Mouse (Mus musculus) liver, adult 2 months (tissue): ENCODE data around the gene Hist1h2bj. TPM values are rescaled to one million over a fixed set of nuclear protein-coding genes. Genes with fewer than 3 reads are reported as not detected.

ENCODE experiments used
- DNase-seq: peaks from one replicate; pipeline ENCODE4 v3.0.0-alpha.2; 2011; ENCODE audit warnings: low read depth, low spot score; ENCODE audit errors: extremely low read depth
- H3K27ac ChIP-seq: fragments of 200-500 bp; replicated peaks from 2 replicates; pipeline ENCODE4 v1.5.1; 2012; ENCODE audit warnings: low read depth, mild to moderate bottlenecking, control low read depth, inconsistent platforms, low read length; ENCODE audit not compliant: insufficient read depth
- H3K27me3 ChIP-seq: fragments of 200-500 bp; 2 replicates; pipeline ENCODE4 v1.6.1; 2012; ENCODE audit warnings: mild to moderate bottlenecking, moderate library complexity, low read length, inconsistent platforms; ENCODE audit not compliant: control insufficient read depth, insufficient read depth
- H3K36me3 ChIP-seq: fragments of 200-500 bp; 2 replicates; pipeline ENCODE4 v1.6.1; 2012; ENCODE audit warnings: low read length, inconsistent platforms; ENCODE audit not compliant: control insufficient read depth, insufficient read depth
- H3K4me1 ChIP-seq: fragments of 200-500 bp; 2 replicates; pipeline ENCODE4 v1.6.1; 2011; ENCODE audit warnings: low read length; ENCODE audit not compliant: control insufficient read depth, insufficient read depth
- H3K4me3 ChIP-seq: fragments of 200-500 bp; 2 replicates; pipeline ENCODE4 v1.5.1; 2011; ENCODE audit warnings: low read depth, mild to moderate bottlenecking, control low read depth, low read length, moderate library complexity; ENCODE audit not compliant: insufficient read depth
- H3K79me2 ChIP-seq: fragments of 200-500 bp; 2 replicates; pipeline ENCODE4 v1.6.1; 2012; ENCODE audit warnings: inconsistent platforms, mild to moderate bottlenecking, low read length, moderate library complexity; ENCODE audit not compliant: control insufficient read depth, insufficient read depth
- H3K9ac ChIP-seq: fragments of 200-500 bp; 2 replicates; pipeline ENCODE4 v1.6.1; 2012; ENCODE audit warnings: low read depth, mild to moderate bottlenecking, control low read depth, inconsistent platforms, low read length
- CTCF ChIP-seq: fragments of 200-500 bp; IDR thresholded peaks from 2 replicates; pipeline ENCODE4 v1.5.1; 2011; ENCODE audit warnings: low read depth, low read length, control low read depth
- POLR2A ChIP-seq: fragments of 200-500 bp; IDR thresholded peaks from 2 replicates; pipeline ENCODE4 v1.6.1; 2011; ENCODE audit warnings: low read length, control low read depth; ENCODE audit not compliant: insufficient read depth; ENCODE audit errors: extremely low read depth
- WGBS: fragments of 180-500 bp; shearing (Covaris S2); methylation state at CpG from one replicate; pipeline ENCODE4 v1.1.7; 2018; 5-methylcytosine and 5-hydroxymethylcytosine counted together
- polyA plus RNA-seq: library from polyadenylated mRNA; depleted of rRNA; stranded (reverse); fragments of >200 nt; gene quantifications from 2 replicates; pipeline ENCODE4 v1.2.3, GENCODE M21; 2012
- total RNA-seq: library from RNA; depleted of rRNA; stranded (reverse); fragments of >200 nt; gene quantifications from 2 replicates; pipeline ENCODE4 v1.2.3, GENCODE M21; 2014

Hist1h2bj gene
- total and polyA plus RNA-seq, 2 experiments = 10.7 TPM; not detected in 1

DNA sequence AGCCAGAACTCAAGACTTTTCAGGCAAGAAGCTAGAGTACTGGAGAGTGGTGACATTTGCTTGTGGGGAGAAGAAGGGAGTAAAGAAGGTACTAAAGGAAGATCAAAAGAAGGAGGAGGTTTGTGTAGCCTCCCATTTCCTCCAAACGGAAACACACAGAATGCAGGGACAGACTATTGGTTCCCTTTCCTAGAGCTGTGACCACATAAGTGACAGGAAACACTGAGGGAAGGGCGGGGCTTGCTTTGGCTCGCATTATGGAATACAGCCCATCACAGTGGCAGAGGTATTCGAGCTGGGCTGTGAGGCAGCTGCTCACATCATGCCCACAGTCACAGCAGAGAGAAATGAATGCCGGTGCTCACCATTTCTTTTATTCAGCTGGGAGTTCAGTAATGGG is 41.2 kb upstream of the Hist1h2bj start:
- DNase-seq = no peak
- no peaks in the 10 kb centered on the region for H3K79me2 ChIP-seq
- H3K27ac ChIP-seq = no peak overlapping the region
- H3K9ac ChIP-seq = no peak overlapping the region
- TF ChIP-seq CTCF (no peak), POLR2A (no peak)
- H3K27me3 ChIP-seq = peaks cover 24% of the 10 kb centered on the region
- H3K36me3 ChIP-seq = no peaks in the 10 kb centered on the region
- H3K4me1 ChIP-seq = peaks cover 5% of the 10 kb centered on the region
- WGBS = 46% methylated on average over 5 of the region's 5 CpGs
- H3K4me3 ChIP-seq = no peak overlapping the region

DNA sequence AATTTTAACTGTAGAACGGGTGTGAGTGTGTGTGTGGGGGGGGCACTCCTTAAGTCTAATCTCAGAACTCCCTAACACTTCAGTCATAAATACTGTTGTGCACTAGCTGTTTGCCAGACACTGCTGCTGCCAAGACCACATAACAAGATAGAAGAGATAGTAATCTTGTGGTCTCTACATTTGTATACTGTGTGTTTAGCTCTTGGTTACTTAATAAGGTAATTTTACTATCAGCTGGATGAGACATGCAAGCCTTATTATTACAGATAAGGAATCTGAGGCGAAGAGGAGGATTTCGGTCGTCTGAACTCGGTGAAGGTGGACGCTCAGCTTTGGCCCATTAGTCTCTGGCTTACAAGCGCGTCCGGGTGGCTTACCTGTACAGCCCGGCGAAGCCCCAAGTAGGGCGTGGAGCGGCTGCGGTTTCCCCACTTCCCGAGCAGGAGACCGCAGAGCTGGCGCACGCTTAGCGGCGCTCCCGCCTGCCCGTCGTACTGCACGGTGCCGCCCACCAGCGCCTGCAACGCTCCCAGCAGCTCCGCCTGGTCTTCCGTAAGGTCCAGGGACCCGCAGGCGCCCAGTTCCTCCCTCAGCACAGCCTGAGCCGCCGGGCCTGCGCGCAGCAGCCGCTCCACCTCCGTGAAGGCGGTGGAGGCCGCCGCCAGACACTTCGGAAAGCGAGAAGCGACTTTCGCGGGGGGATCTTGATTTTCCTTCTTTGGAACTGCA is 37.2 kb upstream of the Hist1h2bj start:
- no peak for TF ChIP-seq CTCF
- DNase-seq = no peak
- Histone ChIP-seq H3K27ac (no peak overlapping the region), H3K4me3 (peak overlapping the region; percentile 51), H3K9ac (0 out of 2 replicates have a peak overlapping the region, but pooled peaks have one; percentile 15), H3K79me2 (no peaks in the 10 kb centered on the region), H3K27me3 (peaks cover 25% of the 10 kb centered on the region), H3K36me3 (no peaks in the 10 kb centered on the region), H3K4me1 (peaks cover 5% of the 10 kb centered on the region)
- 1% methylated on average over 45 of the region's 45 CpGs for WGBS

DNA sequence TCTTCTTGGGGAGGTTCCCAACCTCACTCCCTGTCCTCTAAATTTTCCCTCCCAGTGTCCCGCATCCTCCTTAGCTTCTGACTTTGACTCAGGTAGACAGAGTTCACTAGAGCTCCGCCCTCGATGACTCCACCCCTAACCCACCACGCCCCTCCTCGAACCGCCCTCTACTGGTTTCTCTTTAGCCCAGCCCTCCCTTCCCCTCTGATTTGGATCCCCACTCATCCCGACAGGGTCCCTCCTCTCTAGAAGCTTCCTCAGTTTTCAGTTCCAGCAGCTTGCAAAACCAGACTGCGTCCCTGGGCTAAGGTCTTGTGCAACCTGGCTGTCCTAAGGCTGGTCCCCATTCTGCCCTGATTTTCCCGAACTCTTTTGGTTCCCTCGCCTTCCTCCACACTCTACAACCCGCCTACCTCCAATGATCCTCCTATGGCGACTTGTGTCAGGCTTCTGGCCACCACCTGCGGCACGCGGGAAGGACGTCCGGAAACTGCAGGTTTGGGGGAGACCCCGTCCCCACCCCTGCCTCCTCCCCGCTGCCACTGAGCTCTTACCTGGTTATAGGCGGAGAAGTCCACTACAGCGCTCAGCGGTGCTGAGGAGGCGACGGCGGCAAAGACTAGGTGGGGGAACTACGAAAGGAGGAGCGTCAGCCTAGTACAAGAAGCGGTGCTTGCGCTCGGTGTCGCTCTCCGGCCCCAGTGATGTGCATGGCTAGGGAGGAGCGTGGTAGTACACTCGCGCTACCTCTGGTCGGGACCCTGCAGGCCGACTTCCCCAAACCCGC is 36.5 kb upstream of the Hist1h2bj start:
- Histone ChIP-seq H3K4me1 (peaks cover 5% of the 10 kb centered on the region), H3K27me3 (peaks cover 24% of the 10 kb centered on the region), H3K36me3 (no peaks in the 10 kb centered on the region), H3K4me3 (peak overlapping the region; percentile 51), H3K9ac (no peak overlapping the region), H3K79me2 (no peaks in the 10 kb centered on the region), H3K27ac (no peak overlapping the region)
- TF ChIP-seq CTCF (no peak), POLR2A (no peak)
- 2% methylated on average over 38 of the region's 38 CpGs for WGBS
- DNase-seq = peak; percentile 44

DNA sequence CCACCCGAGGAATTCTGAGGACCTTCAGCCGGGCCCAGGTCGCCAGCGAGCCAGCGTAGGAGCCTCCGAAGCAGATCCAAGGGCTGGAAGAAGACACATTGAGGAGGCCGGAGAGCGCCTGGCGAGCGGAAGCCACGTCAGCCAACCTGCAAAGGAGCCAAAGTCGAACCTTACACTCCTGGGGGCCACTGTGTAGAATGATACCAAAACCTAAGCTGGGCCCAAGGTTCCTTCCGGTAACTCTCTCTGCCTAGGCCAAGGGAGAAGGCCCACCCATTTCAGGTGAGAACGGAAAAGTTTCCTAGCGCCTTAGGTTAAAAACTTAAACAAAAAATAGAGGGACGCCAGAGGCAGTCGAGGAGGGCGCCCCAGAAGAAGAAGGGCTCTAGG is 35.9 kb upstream of the Hist1h2bj start:
- peak overlapping the region; percentile 13; the same call in 1 of the 2 replicates for H3K4me3 ChIP-seq
- WGBS = 17% methylated on average over 18 of the region's 18 CpGs
- no peaks in the 10 kb centered on the region for H3K36me3 ChIP-seq
- H3K79me2 ChIP-seq = no peaks in the 10 kb centered on the region
- no peak overlapping the region for H3K9ac ChIP-seq
- TF ChIP-seq POLR2A (no peak), CTCF (no peak)
- H3K27me3 ChIP-seq = peaks cover 24% of the 10 kb centered on the region
- DNase-seq = no peak
- no peak overlapping the region for H3K27ac ChIP-seq
- H3K4me1 ChIP-seq = peaks cover 5% of the 10 kb centered on the region

DNA sequence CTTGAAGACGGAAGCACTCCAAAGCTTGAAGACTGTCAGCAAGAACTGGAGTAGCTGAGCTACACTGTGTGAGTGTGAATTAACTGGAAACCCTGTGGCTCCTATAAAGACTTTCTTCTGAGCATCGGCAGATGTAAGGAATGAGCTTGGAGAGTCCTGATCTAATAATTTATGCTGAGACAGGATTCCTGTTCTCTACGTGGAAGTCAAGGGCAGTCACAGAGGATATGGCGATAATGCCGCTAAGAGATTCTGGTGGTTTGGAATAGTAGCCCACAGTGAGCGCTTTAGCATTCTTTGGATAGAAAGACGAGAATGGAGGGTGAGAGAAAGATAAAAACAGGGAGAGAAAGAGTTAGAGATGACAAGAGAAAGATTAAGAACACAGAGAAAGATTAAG is 35.1 kb upstream of the Hist1h2bj start:
- Histone ChIP-seq H3K79me2 (no peaks in the 10 kb centered on the region), H3K4me1 (peaks cover 5% of the 10 kb centered on the region), H3K9ac (no peak overlapping the region), H3K27ac (no peak overlapping the region), H3K36me3 (no peaks in the 10 kb centered on the region), H3K27me3 (peaks cover 24% of the 10 kb centered on the region), H3K4me3 (no peak overlapping the region)
- DNase-seq = no peak
- TF ChIP-seq POLR2A (no peak), CTCF (no peak)
- WGBS = 67% methylated on average over 7 of the region's 7 CpGs

DNA sequence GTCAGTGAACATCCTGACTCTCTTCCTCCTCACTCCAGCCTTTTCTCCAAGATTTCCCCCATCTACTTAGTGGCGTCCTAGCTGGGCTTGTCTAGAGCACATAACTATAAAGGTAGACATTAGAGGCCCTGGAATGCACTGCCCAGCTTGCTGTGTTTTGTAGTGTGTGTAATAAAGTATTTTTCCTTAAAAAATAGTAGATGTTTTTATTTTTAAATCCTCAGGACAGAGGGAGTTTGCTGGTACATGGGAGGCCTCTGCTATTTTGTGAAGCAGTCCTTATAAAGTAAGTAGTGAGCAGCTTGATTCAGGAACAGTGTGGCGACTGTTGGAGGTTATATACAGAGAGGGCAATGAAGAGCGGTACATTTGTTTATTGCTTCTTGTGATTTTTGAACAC is 34.3 kb upstream of the Hist1h2bj start:
- Histone ChIP-seq H3K36me3 (no peaks in the 10 kb centered on the region), H3K79me2 (no peaks in the 10 kb centered on the region), H3K27ac (no peak overlapping the region), H3K27me3 (peaks cover 22% of the 10 kb centered on the region), H3K4me3 (no peak overlapping the region), H3K9ac (no peak overlapping the region), H3K4me1 (peaks cover 5% of the 10 kb centered on the region)
- TF ChIP-seq POLR2A (no peak), CTCF (no peak)
- DNase-seq = no peak
- 96% methylated on average over 3 of the region's 3 CpGs for WGBS
